Mouse (Mus musculus): ENCODE measurements around the gene Bicc1. TPM values are rescaled to one million over a fixed set of nuclear protein-coding genes. Genes with fewer than 3 reads are reported as not detected.

Gene Bicc1
- total RNA-seq, 2 experiments from 2014 or later = 5.0 to 5.7 TPM

DNA sequence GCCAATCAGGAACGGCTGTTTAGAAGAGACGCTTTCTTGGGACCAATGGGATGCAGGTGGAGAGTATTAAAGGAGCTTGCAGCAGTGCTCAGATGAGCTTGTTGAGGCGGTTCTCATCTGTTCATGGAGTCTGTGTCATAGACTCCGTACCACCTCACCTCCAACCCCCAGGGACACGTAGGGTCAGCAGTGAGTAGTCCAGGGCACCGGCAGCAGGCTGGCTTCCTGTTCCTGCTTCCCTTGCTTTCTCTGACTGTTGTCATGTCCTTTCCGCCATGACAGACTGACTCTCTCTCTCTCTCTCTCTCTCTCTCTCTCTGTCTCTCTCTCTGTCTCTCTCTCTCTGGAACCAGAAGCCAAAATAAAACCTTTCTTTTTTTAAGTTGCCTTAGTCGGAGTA lies 263.6 kb downstream of the Bicc1 start:
- DNase-seq (ENCODE audit: low spot score in 2 of 2) = no peak

GRCm38 (mm10) chr10:70878046-70878445 lies 281.5 kb downstream of the Bicc1 start:
- DNase-seq (ENCODE audit: low spot score in 2 of 2) = no peak

- no peak for DNase-seq (ENCODE audit: low spot score in 2 of 2)
Observed at GRCm38 (mm10) chr10:70877631-70878030, 281.9 kb downstream of the Bicc1 start.

- no peak for DNase-seq (ENCODE audit: low spot score in 2 of 2)
Observed at GRCm38 (mm10) chr10:70876522-70876921, 283.0 kb downstream of the Bicc1 start.

DNA sequence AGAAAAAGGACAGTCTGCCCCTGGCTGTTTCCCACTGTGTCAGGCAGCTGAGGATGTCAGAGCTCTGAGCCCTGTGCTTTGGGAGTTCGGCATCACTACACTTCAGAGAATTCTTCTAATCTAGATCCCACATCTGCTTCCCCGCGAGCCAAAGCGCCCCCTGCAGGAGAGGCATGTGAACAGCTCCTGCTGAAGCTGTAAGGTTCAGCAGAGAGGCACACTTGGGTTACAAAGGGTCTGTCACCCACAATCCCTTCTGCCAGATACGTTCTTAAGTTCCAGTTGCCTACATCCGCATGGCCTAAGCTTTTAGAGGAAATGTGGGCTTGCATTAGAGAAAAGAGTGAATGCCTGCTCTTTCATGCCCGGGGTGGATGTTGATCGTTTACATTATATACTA lies 283.4 kb downstream of the Bicc1 start:
- DNase-seq (ENCODE audit: low spot score in 2 of 2) = no peak

- DNase-seq (ENCODE audit: low spot score in 2 of 2) = no peak
Observed at GRCm38 (mm10) chr10:70874994-70875538, 284.4 kb downstream of the Bicc1 start.

Other genes starting within 250 kb of the Bicc1 start
- gene Tfam, start 78.6 kb upstream of the Bicc1 start, total RNA-seq (2021) = 10 to 100 TPM; 35.3 to 38.9 TPM
- 10 to 100 TPM; 56.2 to 62.6 TPM for gene Ube2d1, start 125.6 kb upstream of the Bicc1 start, total RNA-seq (2021)
- 100 to 1,000 TPM; 113 to 126 TPM for gene Cisd1, start 185.3 kb upstream of the Bicc1 start, total RNA-seq (2021)
- gene Ipmk, start 188.1 kb upstream of the Bicc1 start, total RNA-seq (2021) = 10 to 100 TPM; 33.9 to 36.0 TPM

All from layer of hippocampus, postnatal 14 days (tissue).